Mouse (Mus musculus) hindbrain, embryonic 10.5 days (tissue): ENCODE measurements around the gene Nme7. TPM values are rescaled to one million over a fixed set of nuclear protein-coding genes. Genes with fewer than 3 reads are reported as not detected.

ENCODE experiments used
- DNase-seq: peaks from one replicate; pipeline ENCODE4 v3.0.0-alpha.2; 2017; ENCODE audit warnings: low spot score
- H3K27ac ChIP-seq: fragments of 300-500 bp; sonication (generic); 2 replicates; pipeline ENCODE4 v1.5.1; 2016; ENCODE audit warnings: mild to moderate bottlenecking, moderate library complexity
- H3K27me3 ChIP-seq: fragments of 300-500 bp; sonication (generic); 2 replicates; pipeline ENCODE4 v1.6.1; 2016; ENCODE audit warnings: mild to moderate bottlenecking; ENCODE audit not compliant: poor library complexity, insufficient read depth, severe bottlenecking
- H3K36me3 ChIP-seq: fragments of 300-500 bp; sonication (generic); 2 replicates; pipeline ENCODE4 v1.6.1; 2016; ENCODE audit warnings: mild to moderate bottlenecking, moderate library complexity
- H3K4me1 ChIP-seq: fragments of 300-500 bp; sonication (generic); replicated peaks from 2 replicates; pipeline ENCODE4 v1.6.1; 2016; ENCODE audit warnings: mild to moderate bottlenecking
- H3K4me3 ChIP-seq: fragments of 300-500 bp; sonication (generic); 2 replicates; pipeline ENCODE4 v1.5.1; 2016; ENCODE audit warnings: mild to moderate bottlenecking, moderate library complexity
- H3K9me3 ChIP-seq: fragments of 300-500 bp; sonication (generic); 2 replicates; pipeline ENCODE4 v1.6.1; 2016; ENCODE audit warnings: mild to moderate bottlenecking, moderate library complexity
- WGBS: fragments of 180-500 bp; shearing (Covaris S2); methylation state at CpG from one replicate; pipeline ENCODE4 v1.1.7; 2016; 5-methylcytosine and 5-hydroxymethylcytosine counted together
- polyA plus RNA-seq: library from polyadenylated mRNA; unstranded; fragments of >200 nt; fragmentation: Nextera tagmentation; extraction: Ambion mirVana; gene quantifications from 2 replicates; pipeline ENCODE4 v1.2.1, GENCODE M21; 2016

Nme7 gene
- polyA plus RNA-seq: 30.7 and 31.8 TPM in 2 replicates

DNA sequence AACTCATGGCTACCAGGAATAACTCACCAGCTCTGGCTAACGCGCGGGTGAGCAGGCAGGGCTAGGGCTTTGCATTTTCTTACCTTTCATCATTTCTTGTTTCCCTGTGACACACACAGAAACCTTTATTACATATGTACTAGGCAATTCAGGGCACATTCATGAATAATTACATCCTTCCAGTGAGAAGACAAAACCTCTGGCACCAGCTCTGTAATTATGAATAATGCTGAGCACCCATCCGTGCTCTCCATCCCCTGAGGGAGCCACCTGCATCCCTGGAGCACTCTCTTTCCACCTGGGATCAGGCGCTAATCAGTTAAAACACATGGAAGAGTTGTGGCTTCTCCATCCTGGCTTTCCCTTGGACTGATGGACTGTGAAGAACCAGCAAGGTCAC is at the start of gene Nme7:
TSS of gene Nme7 (plus strand) at position 301 of the 400 bp plus-strand sequence.
- H3K36me3 ChIP-seq: peaks cover 52% of the 10 kb centered on the region
- WGBS: 87% methylated on average over 5 of the region's 5 CpGs
- H3K27me3 ChIP-seq: no peaks in the 10 kb centered on the region
- H3K27ac ChIP-seq: no peak within 1 kb of the TSS
- H3K4me1 ChIP-seq: peaks cover 18% of the 10 kb centered on the region
- no peak for DNase-seq
- no peak within 1 kb of the TSS for H3K4me3 ChIP-seq
- no peaks in the 10 kb centered on the region for H3K9me3 ChIP-seq

DNA sequence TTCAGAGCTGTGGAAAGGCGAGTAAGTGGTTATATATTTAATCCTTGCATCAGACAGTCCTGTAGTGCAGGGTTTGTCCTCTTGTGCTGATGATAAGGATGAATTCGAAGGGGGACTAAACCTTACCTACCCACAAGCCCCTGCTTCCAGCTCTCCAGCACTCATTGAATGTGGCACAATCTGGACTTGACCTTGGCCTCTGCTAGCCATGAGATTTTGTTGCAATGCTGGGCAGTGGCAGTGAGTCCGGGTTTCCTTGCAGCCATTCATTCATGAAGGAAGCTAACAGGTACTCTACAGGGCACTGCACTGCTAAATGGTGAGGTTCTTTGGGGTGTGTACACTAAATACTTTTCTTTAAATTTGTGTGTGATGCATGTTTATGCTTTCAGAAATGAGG is 49.1 kb upstream of the Nme7 start:
- no peak for DNase-seq
- H3K27me3 ChIP-seq: peaks cover 16% of the 10 kb centered on the region
- no peak overlapping the region for H3K4me3 ChIP-seq
- H3K4me1 ChIP-seq: peaks cover 13% of the 10 kb centered on the region
- WGBS: 81% methylated on average over 3 of the region's 3 CpGs
- peaks cover 7% of the 10 kb centered on the region; the same call in 1 of the 2 replicates for H3K36me3 ChIP-seq
- no peaks in the 10 kb centered on the region for H3K9me3 ChIP-seq
- H3K27ac ChIP-seq: no peak overlapping the region

DNA sequence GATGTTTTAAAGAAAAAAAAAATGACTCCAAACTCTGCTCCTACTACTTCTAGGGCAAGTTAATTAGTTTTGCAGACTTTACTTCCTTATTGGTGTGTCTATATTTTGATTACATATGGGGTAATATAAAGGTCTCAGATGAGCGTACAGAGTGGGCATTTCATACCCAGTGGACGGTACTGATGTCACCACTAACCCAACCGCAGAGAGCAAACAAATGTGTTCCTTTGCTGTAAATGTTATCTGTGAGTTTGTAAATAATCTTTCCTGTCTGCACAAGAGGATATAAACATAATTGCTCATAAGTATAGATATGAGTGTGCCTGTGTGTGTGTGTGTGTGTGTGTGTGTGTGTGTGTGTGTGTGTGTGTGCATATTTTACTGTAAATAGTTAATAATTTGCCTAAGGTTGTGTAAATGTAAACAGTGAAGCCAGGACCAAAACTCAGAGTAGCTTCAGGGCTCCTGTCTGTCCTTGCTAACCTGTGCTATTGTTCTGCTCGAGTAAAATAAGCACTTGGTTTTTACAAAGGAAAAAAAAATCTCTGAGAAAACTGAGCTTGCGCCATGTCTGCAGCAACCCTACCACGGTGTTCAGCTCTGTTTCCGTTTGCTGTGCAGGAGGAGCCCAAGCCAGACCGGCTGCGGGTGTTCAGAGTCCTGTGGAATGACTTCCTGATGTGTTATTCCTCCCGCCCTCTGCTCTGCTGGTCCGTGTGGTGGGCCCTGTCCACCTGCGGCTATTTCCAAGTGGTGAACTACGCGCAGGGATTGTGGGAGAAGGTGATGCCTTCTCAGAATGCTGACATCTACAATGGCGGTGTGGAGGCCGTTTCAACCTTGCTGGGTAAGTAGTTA is 43.5 kb upstream of the Nme7 start:
- H3K4me3 ChIP-seq: no peak overlapping the region
- no peaks in the 10 kb centered on the region for H3K4me1 ChIP-seq
- H3K9me3 ChIP-seq: no peaks in the 10 kb centered on the region
- no peak overlapping the region for H3K27ac ChIP-seq
- no peaks in the 10 kb centered on the region for H3K27me3 ChIP-seq
- no peak for DNase-seq
- WGBS: 90% methylated on average over 16 of the region's 16 CpGs
- peaks cover 36% of the 10 kb centered on the region for H3K36me3 ChIP-seq

DNA sequence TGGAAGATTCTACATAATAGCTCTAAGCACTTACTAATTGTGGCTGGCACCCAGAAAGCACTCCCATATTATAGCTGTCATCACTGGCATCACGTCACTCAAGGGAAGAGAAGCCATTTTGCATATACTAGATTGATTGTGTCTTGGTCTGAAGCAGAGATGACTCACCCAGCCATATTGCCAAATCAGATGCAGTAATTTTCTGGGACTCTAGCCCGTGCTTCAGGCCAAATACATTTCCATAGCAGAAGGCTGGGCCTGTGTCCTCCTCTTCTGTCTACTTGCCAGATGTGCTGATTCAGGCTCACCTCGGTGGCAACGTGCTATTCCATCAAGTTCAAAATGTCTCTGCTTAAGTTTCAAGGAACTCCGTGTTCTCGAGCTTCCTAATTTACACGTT is 42.4 kb upstream of the Nme7 start:
- no peak for DNase-seq
- no peaks in the 10 kb centered on the region for H3K27me3 ChIP-seq
- H3K9me3 ChIP-seq: no peaks in the 10 kb centered on the region
- no peak overlapping the region for H3K27ac ChIP-seq
- no peaks in the 10 kb centered on the region for H3K4me1 ChIP-seq
- H3K36me3 ChIP-seq: peaks cover 36% of the 10 kb centered on the region
- WGBS: 90% methylated on average over 7 of the region's 7 CpGs
- no peak overlapping the region for H3K4me3 ChIP-seq

DNA sequence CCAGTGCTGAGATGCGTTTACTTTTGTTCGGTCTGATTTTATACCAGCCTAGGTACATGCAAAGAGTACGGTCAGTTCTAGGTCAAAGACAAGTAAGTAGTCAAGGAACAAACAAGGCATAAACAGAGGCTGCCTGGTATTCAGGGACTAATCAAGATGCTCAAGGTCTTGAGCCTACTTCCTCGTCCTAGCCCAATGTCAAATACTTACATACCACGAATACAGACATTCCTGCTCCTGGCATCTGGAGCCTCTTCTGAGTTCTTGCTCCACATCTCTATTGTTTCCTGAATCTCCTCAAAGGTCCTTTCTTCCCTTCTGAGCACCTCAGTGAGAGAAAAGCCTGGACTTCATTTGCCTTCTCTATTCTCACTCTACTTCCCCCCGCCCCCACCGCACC is 33.0 kb upstream of the Nme7 start:
- no peak for DNase-seq
- Histone ChIP-seq H3K36me3 (no peaks in the 10 kb centered on the region), H3K4me1 (0 out of 2 replicates have a peak, but pooled peaks cover 9% of the 10 kb centered on the region), H3K9me3 (no peaks in the 10 kb centered on the region), H3K27ac (no peak overlapping the region), H3K4me3 (no peak overlapping the region), H3K27me3 (0 out of 2 replicates have a peak, but pooled peaks cover 6% of the 10 kb centered on the region)
- WGBS: 85% methylated on average over 7 of the region's 7 CpGs

DNA sequence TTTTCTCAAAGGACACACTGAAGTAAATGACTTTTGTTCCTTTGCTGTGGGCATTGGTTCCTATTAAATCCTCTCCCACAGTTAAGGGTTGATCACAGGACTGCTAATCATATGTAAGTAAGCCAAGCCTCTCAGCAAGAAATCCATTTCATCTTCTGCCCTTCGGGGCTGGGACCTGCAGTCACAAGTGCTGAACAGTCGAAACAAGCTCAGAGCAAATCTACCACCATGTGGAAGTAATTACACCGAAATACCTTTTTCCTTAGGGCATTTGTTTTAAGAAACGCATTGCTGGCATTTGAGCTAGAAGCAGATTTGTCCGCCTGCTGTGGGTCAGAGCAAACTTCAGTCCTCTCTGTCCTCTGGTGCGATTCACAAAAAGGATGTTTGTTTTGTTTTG is 30.3 kb upstream of the Nme7 start:
- H3K36me3 ChIP-seq: no peaks in the 10 kb centered on the region
- 0 out of 2 replicates have a peak, but pooled peaks cover 7% of the 10 kb centered on the region for H3K4me1 ChIP-seq
- H3K4me3 ChIP-seq: no peak overlapping the region
- no peaks in the 10 kb centered on the region for H3K9me3 ChIP-seq
- WGBS: 61% methylated on average over 6 of the region's 6 CpGs
- H3K27me3 ChIP-seq: 0 out of 2 replicates have a peak, but pooled peaks cover 6% of the 10 kb centered on the region
- DNase-seq: no peak
- H3K27ac ChIP-seq: no peak overlapping the region

DNA sequence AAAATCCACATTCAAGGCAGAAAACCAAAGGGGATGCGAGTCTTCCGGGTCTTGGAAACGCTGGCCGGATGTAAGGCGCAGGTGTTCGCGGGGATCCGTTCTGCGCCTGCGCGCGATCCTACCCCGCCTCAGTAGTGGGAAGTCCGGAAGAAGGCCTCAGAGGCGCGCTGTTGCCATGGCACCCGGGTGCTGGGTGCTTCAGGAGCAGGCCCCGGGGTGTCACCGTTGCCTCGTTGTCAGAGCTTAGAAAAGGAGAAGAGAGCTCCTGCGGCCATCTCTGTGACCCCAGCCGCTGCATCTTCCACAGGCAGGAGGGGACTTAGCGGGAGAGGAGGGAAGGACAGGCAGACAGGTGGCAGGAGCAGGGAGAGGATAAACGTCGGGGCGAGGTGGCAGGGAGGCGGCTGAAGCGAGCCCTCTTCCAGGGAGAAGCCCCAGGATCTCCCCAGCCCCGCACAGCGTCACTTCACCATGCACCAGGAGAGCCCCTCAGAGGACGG is 28.4 kb upstream of the Nme7 start, which contains the start of gene Ccdc181:
TSS of gene Ccdc181 (plus strand) at position 131 of the 500 bp plus-strand sequence.
- under 1% methylated on average over 31 of the region's 31 CpGs for WGBS
- peak; percentile 94 for DNase-seq
- Histone ChIP-seq H3K36me3 (peaks cover 4% of the 10 kb centered on the region; the same call in 1 of the 2 replicates), H3K9me3 (no peaks in the 10 kb centered on the region), H3K4me1 (0 out of 2 replicates have a peak, but pooled peaks cover 7% of the 10 kb centered on the region), H3K4me3 (peak within 1 kb of the TSS; percentile 79), H3K27me3 (0 out of 2 replicates have a peak, but pooled peaks cover 6% of the 10 kb centered on the region), H3K27ac (peak within 1 kb of the TSS; percentile 89)

DNA sequence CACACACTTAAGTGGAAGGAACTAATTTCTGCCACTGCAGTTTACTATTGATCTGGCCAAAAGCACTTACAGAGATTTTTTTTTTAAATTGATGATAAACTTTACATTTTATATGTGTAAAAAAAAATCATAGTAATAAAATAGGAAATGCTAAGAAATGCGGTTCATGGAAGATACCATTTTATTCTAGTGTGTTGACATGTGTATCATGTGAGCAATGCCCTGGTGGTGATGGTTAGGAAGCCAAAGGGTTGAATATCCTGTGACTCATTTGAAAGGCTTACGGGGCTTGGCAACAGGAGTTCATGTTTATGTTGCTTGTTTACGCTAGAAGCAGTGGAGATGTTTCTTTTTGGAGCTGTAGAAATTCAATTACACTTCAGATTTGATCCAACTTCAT is 27.4 kb upstream of the Nme7 start:
- DNase-seq: no peak
- Histone ChIP-seq H3K4me3 (no peak overlapping the region), H3K36me3 (peaks cover 5% of the 10 kb centered on the region; the same call in 1 of the 2 replicates), H3K9me3 (no peaks in the 10 kb centered on the region), H3K27me3 (0 out of 2 replicates have a peak, but pooled peaks cover 6% of the 10 kb centered on the region), H3K27ac (no peak overlapping the region), H3K4me1 (0 out of 2 replicates have a peak, but pooled peaks cover 7% of the 10 kb centered on the region)
- 92% methylated on average over 3 of the region's 3 CpGs for WGBS

DNA sequence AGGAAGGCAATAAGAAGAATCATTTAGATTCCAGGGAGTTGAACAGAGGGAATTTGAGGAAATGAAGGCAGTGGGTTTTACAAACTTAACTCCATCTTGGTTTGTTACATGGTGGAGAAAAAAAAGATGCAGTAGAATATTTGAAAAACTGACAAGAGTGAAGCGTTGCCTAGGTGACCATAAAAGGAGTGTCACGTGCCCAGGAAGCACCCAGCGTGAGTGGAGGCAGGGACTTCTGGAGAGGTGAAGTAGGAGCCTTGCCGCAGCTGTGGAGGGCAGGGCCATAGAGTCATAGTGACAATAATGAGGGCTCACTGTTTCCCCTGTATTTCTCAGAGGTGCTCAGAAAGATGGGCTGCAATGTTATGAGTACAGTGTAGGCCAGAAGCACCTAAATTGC is 24.6 kb upstream of the Nme7 start:
- 0 out of 2 replicates have a peak, but pooled peaks cover 7% of the 10 kb centered on the region for H3K4me1 ChIP-seq
- H3K9me3 ChIP-seq: no peaks in the 10 kb centered on the region
- WGBS: 79% methylated on average over 4 of the region's 4 CpGs
- no peak overlapping the region for H3K27ac ChIP-seq
- no peak for DNase-seq
- no peaks in the 10 kb centered on the region for H3K27me3 ChIP-seq
- H3K4me3 ChIP-seq: no peak overlapping the region
- peaks cover 8% of the 10 kb centered on the region for H3K36me3 ChIP-seq

DNA sequence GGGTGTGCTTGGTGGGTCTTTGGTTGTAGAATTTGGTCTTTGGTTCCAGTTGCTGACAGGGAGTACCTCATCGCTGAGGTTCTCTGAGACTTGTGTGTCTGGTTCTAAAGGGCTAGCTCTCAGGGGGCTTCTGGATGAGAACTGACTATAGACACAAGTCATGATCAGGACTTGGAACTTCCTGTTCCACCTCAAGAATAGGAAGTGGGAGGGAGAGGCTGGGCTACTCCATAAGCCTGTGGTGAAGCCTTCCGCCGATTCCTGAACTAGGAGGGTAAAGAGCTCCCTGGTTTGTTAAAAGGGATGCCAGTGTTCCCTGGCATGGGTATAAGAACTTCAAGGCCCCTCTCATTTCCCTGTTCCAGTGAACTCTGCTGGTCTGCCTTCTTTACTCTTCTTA is 19.9 kb upstream of the Nme7 start:
- Histone ChIP-seq H3K27me3 (no peaks in the 10 kb centered on the region), H3K9me3 (no peaks in the 10 kb centered on the region), H3K4me3 (no peak overlapping the region), H3K4me1 (0 out of 2 replicates have a peak, but pooled peaks cover 3% of the 10 kb centered on the region), H3K36me3 (peaks cover 8% of the 10 kb centered on the region), H3K27ac (no peak overlapping the region)
- no peak for DNase-seq
- 95% methylated on average over 3 of the region's 3 CpGs for WGBS

DNA sequence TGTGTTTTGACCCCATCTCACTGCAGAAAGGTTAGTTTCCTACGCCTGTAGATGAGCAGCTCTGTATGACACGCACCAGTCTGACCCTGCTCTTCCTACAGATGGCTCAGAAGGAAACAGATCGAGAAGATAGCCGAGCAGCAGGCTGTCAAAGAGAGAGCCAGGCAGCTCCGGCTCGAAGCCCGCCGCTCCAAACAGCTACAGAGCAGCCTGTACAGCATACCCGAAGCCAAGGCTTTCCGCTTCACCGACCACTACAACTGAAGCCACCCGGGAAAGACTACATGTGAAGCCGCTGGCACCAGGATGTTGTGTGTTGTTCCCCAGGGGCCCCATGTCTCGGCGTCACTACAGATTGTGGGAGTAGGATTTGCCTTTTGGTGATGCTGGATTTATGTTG is 16.5 kb upstream of the Nme7 start:
- Histone ChIP-seq H3K4me3 (no peak overlapping the region), H3K4me1 (0 out of 2 replicates have a peak, but pooled peaks cover 3% of the 10 kb centered on the region), H3K36me3 (peaks cover 28% of the 10 kb centered on the region), H3K9me3 (no peaks in the 10 kb centered on the region), H3K27ac (no peak overlapping the region), H3K27me3 (no peaks in the 10 kb centered on the region)
- WGBS: 60% methylated on average over 15 of the region's 15 CpGs
- no peak for DNase-seq

DNA sequence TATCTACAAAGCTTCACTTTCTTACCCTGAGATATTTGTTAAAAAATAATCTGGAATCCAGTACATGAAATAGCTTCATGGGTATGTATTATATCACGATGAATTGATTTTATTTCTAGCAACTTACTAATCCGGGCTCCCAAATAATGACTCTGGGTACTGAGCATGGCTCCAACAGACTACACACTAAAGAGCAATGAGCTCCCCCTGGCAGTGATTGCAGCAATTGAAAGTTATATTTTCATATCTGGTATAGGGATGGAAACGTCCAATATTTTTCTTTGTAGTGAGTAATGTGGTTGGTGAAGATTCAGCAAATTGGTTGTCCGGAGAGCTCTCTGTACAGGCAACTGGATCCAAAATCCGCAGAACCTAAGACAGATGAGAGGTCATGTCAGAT is 11.9 kb upstream of the Nme7 start:
- peaks cover 66% of the 10 kb centered on the region for H3K36me3 ChIP-seq
- DNase-seq: no peak
- no peak overlapping the region for H3K4me3 ChIP-seq
- H3K9me3 ChIP-seq: no peaks in the 10 kb centered on the region
- no peak overlapping the region for H3K27ac ChIP-seq
- H3K27me3 ChIP-seq: no peaks in the 10 kb centered on the region
- 93% methylated on average over 5 of the region's 5 CpGs for WGBS
- H3K4me1 ChIP-seq: 0 out of 2 replicates have a peak, but pooled peaks cover 3% of the 10 kb centered on the region

DNA sequence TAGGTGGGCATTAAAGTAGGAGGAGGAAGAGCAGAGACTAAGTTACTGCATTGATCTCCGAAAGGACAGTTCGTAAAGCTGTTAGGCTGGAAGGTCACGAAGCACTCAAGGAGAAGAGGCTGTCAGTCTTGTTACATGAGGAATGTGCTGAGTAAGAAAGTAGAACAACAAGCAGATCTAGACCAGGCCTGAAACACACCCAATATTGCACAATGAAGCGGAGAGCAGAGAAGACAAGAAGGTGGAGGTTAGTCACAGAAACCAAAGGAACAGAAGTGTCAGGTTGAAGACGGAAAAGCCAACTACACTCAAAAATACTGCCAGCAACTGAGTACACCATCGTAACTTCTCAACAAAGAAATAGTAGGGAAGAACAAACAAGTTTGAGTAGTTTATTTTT is 9.8 kb upstream of the Nme7 start:
- H3K4me1 ChIP-seq: no peaks in the 10 kb centered on the region
- DNase-seq: no peak
- no peaks in the 10 kb centered on the region for H3K9me3 ChIP-seq
- H3K4me3 ChIP-seq: no peak overlapping the region
- WGBS: 93% methylated on average over 6 of the region's 6 CpGs
- H3K36me3 ChIP-seq: peaks cover 86% of the 10 kb centered on the region
- H3K27ac ChIP-seq: no peak overlapping the region
- no peaks in the 10 kb centered on the region for H3K27me3 ChIP-seq
